Mouse (Mus musculus) c-Kit-positive CD71-positive TER-119-negative erythroid progenitor cells, embryonic 14.5 days (primary cell): Measurements from ENCODE around the gene Tmem160.

Experiments used
- DNase-seq: peaks from one replicate; pipeline ENCODE4 v3.0.0-alpha.2; 2013; ENCODE audit warnings: low read depth

The Tmem160 gene

DNA sequence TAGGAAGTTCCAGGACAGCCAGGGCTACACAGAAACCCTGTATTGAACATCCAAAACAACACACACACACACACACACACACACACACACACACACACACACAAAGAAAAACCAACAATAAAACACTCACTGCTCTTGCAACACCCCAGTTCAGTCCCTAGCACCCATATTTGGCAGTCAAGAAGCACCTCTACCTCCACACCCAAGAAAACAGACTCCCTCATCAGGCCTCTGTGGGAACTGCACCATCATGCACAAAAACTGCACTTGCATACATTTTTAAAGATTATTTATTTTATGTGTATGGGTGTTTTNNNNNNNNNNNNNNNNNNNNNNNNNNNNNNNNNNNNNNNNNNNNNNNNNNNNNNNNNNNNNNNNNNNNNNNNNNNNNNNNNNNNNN, 11.3 kb upstream of the Tmem160 start:
- DNase-seq = peak; percentile 51

GRCm38 (mm10) chr7:16451656-16452055, 923 bp upstream of the Tmem160 start:
- DNase-seq = no peak

- peak; percentile 61 for DNase-seq
Observed at GRCm38 (mm10) chr7:16453118-16453711, 636 bp downstream of the Tmem160 start.

DNA sequence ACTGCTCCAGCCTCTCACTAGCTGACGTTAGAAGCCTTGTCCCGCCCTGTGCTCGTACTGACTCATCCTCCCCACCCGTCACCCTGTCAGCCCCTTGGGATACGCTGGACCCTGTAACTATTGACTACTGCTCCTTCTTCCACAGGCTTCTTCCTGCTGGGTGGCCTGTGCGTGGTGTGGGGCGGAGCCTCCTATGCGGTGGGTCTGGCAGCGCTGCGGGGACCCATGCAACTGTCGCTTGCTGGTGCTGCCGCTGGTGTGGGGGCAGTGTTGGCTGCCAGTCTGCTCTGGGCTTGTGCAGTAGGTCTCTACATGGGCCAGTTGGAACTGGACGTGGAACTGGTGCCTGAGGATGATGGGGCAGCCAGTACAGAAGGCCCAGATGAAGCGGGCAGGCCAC, 2.4 kb downstream of the Tmem160 start:
- no peak for DNase-seq

DNA sequence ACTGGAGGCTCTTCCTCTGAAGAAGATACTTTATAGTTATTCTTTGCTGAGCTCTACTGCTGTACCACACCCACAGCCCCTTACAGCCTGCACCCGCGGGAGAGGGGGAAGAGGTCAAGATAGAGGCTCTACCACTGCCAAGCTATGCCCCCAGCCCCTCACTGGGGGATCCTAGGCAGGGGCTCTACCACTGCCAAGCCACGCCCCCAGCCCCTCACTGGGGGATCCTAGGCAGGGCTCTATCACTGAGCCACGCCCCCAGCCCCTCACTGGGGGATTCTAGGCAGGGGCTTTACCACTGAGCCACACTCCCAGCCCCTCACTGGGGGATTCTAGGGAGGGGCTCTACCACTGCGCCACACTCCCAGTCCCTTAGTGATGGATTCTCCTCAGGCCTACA, 3.7 kb downstream of the Tmem160 start:
- no peak for DNase-seq

DNA sequence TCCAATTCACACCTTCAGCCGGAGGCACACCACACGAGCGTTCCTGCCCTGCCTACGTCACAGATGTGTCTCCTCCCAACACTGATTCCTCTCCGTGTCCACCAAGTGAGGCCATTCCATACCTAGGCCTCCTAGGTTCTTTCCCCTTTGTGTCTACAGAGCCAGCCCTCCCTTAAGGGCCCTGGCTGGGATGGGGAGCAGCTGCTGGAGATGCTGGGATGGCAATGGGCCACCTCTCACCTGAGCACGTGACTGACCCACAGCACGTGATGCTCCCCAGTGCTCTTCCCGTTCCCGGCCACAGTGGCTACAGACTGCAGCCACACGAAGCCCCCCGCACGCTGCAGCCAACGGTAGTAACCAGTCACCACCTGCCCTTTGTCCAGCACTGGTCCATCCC, 8.0 kb downstream of the Tmem160 start:
- DNase-seq = no peak

GRCm38 (mm10) chr7:16461151-16461550, 8.6 kb downstream of the Tmem160 start:
- DNase-seq = no peak

DNA sequence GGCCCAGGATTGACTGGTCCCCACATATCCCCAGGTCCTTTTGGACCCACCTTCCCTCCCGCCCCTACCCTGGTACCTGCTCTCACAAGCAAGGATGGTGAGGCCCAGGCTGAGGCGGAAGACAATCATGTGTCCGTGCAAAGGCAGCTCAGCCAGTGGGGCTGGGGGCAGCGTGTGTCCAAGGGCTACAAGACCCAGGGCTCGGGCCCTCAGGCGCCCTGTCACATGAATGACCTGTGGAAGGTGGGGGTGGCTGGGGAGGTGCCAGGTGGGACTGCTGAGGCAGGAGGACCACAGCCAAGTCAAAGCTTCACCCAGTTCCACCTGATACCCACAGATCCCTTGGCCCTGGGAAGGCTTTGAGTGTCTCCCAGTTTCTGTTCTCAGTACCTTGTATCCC, 9.1 kb downstream of the Tmem160 start:
- no peak for DNase-seq

DNA sequence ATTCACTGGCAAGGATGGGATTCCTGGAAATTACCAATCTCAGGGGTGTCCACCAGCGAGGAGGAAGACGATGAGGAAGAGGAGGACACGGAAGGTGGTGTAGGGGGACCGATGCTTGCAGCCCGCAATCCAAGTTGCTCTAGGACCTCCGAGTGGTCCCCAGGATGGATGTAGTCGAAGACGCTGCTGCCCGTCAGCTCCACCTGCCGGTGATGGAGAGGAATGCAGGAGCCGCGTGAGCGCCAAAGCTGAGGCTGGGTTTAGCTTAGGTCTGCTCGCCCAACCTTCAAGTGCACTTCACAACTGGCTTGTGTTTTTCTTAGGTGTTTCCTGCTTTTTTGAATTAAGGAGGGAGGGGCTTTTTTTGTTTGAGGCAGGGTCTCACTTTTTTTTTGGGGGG, 10.6 kb downstream of the Tmem160 start:
- peak; percentile 65 for DNase-seq

DNA sequence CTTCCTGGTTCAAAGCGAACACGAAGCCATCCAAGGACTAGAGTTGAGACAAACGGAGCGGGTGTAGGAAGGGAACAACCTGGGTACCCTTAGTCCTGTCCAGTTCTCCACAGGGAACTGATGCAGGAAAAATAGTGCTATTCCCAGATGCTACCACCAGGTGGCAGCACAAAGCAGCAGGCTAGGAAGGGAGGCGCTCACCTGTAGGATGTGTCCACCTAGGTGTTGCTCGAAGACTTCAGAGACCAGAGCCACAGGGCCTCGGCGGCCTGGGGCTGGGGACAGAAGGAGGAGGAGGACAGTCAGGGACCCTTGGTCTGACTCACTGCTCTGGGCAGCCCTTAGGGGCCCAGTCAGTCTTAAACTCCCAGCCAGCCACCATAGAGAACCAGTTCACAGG, 12.6 kb downstream of the Tmem160 start:
- DNase-seq = peak; percentile 51

DNA sequence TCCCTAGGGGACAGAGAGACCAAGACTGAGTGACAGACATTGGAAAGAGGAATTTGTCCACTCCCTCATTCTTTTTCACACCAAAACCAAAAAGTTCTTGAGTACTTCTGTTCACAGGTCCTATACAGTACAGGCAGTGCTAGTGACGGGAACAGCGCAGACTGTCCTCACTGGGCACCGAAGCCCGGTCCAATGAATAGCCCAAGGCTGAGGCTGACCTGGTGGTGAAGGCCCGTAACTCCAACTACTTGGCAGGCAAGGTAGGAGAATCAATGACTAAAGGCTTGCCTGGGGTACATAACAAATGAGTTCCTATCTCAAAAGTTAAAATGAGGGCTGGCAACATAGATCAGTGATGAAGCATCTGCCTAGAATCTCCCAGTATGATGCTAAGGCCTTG, 13.0 kb downstream of the Tmem160 start:
- DNase-seq = no peak

DNA sequence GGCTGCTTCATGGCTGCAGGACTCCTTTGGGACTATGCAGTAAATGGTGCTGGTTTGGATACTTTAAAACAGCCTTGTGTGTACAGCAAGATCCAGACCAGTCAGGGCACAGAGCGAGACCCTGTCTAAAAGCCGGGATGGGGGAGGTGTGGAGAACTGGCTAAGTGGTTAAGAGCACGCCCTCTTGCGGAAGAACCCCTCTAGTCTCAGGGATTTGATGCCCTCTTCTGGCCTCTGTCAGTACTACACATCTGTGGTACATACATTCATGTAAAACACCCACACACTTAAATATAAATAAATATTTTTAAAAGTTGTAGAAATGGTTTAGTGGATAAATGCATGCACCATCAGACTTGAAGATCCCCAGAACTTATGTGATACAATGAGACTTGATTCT, 14.0 kb downstream of the Tmem160 start:
- DNase-seq = peak; percentile 49

GRCm38 (mm10) chr7:16468115-16468514, 15.5 kb downstream of the Tmem160 start:
- no peak for DNase-seq

DNA sequence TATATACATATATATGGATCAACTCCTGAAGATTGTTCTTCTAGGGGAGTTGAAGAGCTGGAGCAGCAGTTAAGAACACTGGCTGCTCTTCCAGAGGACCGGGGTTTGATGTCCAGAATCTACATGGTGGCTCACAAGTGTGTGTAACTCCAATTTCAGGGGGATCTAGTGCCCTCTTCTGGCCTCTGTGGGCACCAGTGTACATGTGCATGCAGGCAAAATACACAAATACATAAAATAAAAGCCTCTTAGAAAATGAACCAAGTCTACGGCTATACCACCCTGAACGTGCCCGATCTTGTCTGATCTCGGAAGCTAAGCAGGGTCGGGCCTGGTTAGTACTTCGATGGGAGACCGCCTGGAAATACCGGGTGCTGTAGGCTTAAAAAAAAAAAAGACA, 19.0 kb downstream of the Tmem160 start:
- peak; percentile 21 for DNase-seq

DNA sequence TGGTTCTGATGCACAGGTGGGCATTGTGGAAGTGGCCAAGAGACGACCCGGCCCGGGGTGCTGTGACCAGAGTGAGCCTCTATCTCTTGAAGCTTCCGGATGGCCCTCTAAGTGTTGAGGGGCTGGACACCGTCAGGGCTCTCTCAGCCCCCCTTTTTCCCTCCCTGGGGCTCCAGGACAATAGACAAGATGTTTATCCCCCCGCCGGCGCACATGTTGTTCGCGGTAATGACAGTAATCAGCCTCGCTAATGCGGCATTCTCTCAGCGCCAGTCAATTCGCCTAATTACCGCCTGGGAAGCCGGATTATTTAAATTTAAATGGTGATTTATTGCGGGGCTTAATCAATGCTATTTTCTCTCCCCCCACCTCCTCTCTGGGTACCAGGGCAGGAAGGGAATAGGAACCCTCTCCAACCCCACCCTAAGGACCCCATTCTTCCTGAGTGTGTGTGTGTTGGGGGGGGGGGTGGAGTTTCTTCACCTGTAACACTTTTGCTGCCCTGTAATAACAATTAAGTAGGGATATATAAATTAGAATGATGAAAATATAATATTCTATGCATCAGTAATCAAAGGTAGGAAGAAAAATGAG, 19.6 kb downstream of the Tmem160 start:
- no peak for DNase-seq

- DNase-seq = no peak
Observed at GRCm38 (mm10) chr7:16473847-16474246, 21.3 kb downstream of the Tmem160 start.

GRCm38 (mm10) chr7:16474445-16474844, 21.9 kb downstream of the Tmem160 start:
- no peak for DNase-seq

GRCm38 (mm10) chr7:16475321-16475720, 22.7 kb downstream of the Tmem160 start:
- no peak for DNase-seq

GRCm38 (mm10) chr7:16475764-16476599, 23.4 kb downstream of the Tmem160 start:
- DNase-seq = no peak

DNA sequence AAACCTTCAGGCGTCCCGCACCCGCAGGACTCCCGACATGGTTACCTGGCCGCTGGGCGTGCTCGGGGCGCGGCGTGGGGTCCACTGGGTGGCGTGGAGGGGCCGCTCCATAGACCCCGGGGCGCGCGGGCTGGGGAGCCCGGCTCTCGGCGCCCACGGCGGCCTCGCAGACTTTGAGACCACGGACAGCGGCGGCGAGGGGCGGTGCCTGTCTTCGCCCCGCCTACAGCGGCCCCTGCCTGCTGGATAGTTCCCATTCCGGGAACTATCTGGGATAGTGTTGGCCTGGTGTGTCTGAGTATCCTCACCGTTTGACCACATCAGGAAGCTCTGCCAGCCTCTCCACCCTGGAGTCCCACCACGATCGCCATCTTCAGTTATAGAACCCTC, 24.0 kb downstream of the Tmem160 start:
- DNase-seq = no peak

- no peak for DNase-seq
Observed at GRCm38 (mm10) chr7:16477628-16478027, 25.0 kb downstream of the Tmem160 start, which contains the start of gene Npas1. TSS of gene Npas1 (minus strand) at chr7:16477728.

DNA sequence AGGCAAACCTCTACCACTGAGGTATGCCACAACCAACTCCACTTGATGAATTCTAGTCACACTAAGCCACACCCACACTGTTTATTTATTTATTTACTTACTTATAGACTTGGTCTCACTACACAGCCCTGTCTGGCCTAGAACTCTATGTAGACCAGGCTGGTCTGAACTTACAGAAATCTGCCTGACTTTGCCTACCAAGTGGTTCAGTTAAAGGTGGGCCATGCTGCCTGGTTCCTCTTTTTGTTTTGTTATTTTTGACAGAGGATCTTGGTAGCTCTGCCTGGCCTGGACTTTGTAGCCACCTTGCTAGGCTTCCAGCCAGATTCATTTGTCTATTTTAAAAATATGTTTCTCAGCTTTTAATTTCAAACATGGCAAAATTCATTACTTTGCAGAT, 36.2 kb downstream of the Tmem160 start:
- DNase-seq = no peak

GRCm38 (mm10) chr7:16489948-16490347, 37.4 kb downstream of the Tmem160 start:
- no peak for DNase-seq
